ENCODE assay signal across 25 mouse cellular contexts in the genomic region with DNA sequence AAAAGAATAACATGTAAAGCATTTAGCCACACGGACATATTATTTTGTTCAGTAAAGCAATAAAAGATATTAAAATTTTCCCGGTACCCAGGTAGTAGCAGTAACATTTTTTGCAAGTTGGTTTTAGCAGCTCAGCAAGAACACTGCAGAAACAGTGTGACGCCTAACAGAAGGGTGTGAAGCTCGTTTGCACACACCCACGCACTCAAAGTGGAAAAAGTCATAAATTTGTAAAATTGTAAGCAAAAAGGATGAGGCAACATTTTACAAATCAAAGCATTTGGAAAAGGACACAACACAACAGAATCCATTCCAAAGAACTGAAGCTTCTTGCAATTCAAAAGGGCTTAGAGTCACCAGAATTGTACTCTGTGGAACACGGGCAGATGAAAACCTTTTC.
A peak's percentile ranks its signal among the peaks of the same experiment; 100 is the strongest.
DNase-seq lines count a peak whose midpoint lies in the region; ATAC-seq lines count a peak whose summit lies in the region.
"Had no signal": no experiment of that assay in that cellular context is flagged by ENCODE, and none has a peak within 500 bp of the region (broad histone marks: within the 10 kb centered on the region; RNA-seq: fewer than 3 reads in every experiment).

No protein-coding gene starts in this region.

- no peaks in the 10 kb centered on the region for H3K27me3 ChIP-seq in forebrain, embryonic 16.5 days (replicated peaks; ENCODE audit: control insufficient read depth, insufficient read depth, low read length)
- H3K27me3 ChIP-seq: heart, embryonic 15.5 days had no signal

- WGBS in forebrain, embryonic 16.5 days: 74% methylated on average over 6 of the region's 6 CpGs

- no peak overlapping the region for H3K4me2 ChIP-seq in forebrain, embryonic 16.5 days (ENCODE audit: low read length)
- H3K4me2 ChIP-seq: heart, embryonic 15.5 days; hindbrain, embryonic 14.5 days had no signal

- intact Hi-C loops in left cerebral cortex, postnatal 36 days (cut with DNase I): no loop called here

- DNase-seq in frontal cortex, postnatal 36 days (ENCODE audit: low spot score in 2 of 2): peak; percentile 23 to 66
- DNase-seq in frontal cortex, postnatal 25 days (ENCODE audit: low spot score in 2 of 2): no peak
- DNase-seq in layer of hippocampus, adult 18-20 months (ENCODE audit: low spot score in 2 of 2): peak; percentile 46 to 83
- DNase-seq in layer of hippocampus, postnatal 36 days: peak; percentile 9 to 11
- peak; percentile 9 to 20 for DNase-seq in left cerebral cortex, postnatal 36 days (ENCODE audit: low spot score in 2 of 2)
- no peak for DNase-seq in cerebellum, adult 8-10 months
- no peak for DNase-seq in adrenal gland, adult (ENCODE audit: inconsistent age in 2 of 2, low spot score in 1 of 2)
- DNase-seq: adrenal gland, postnatal 36 days; cerebellum, adult 11 months; cerebellum, postnatal 10 days; heart, postnatal 36 days; kidney, adult 2 months; thymus, adult 2 months; thymus, postnatal 4 days had no signal

- no peaks in the 10 kb centered on the region for H3K4me1 ChIP-seq in forebrain, embryonic 16.5 days (replicated peaks; ENCODE audit: control insufficient read depth, insufficient read depth, low read length)
- H3K4me1 ChIP-seq: forebrain, embryonic 10.5 days; heart, embryonic 15.5 days; midbrain, embryonic 10.5 days had no signal

- no peak for ATAC-seq in forebrain, embryonic 16.5 days
- ATAC-seq: CD4-positive, CD25-positive, alpha-beta regulatory T cell, adult 4 months; inflammation-experienced regulatory T-cells, adult 6 months; lung, postnatal 0 days; midbrain, embryonic 16.5 days had no signal

- no peak overlapping the region for H3K27ac ChIP-seq in forebrain, embryonic 16.5 days (ENCODE audit: low read length)
- H3K27ac ChIP-seq: forebrain, embryonic 10.5 days; heart, embryonic 15.5 days; hindbrain, embryonic 14.5 days; kidney, postnatal 0 days; midbrain, embryonic 10.5 days had no signal

- H3K36me3 ChIP-seq in forebrain, embryonic 16.5 days (ENCODE audit: control insufficient read depth, insufficient read depth): no peaks in the 10 kb centered on the region
- H3K36me3 ChIP-seq: forebrain, embryonic 10.5 days; heart, embryonic 15.5 days; midbrain, embryonic 10.5 days had no signal

- no peak overlapping the region for H3K4me3 ChIP-seq in forebrain, embryonic 16.5 days (replicated peaks; ENCODE audit: low read length)
- H3K4me3 ChIP-seq: forebrain, embryonic 10.5 days; heart, embryonic 15.5 days; midbrain, embryonic 10.5 days; myocyte had no signal

- H3K9me3 ChIP-seq in forebrain, embryonic 16.5 days (ENCODE audit: control insufficient read depth, low read length): no peaks in the 10 kb centered on the region
- H3K9me3 ChIP-seq: forebrain, embryonic 10.5 days; heart, embryonic 15.5 days; midbrain, embryonic 10.5 days had no signal

- no peak overlapping the region for H3K9ac ChIP-seq in forebrain, embryonic 16.5 days (replicated peaks; ENCODE audit: low read depth, low read length)
- H3K9ac ChIP-seq: heart, embryonic 15.5 days; hindbrain, embryonic 14.5 days had no signal

Comparison
In these comparisons a context has a peak if more than half of its experiments do, and no peak if none do; other contexts are left out.
1. DNase-seq: peak in frontal cortex, postnatal 36 days (2 of 2), layer of hippocampus, adult 18-20 months (2 of 2), layer of hippocampus, postnatal 36 days (2 of 2) and left cerebral cortex, postnatal 36 days (2 of 2); none in frontal cortex, postnatal 25 days (0 of 2), cerebellum, adult 8-10 months (single experiment) and adrenal gland, adult (0 of 2).